Mouse (Mus musculus) liver, postnatal 0 days (tissue): Measurements from ENCODE around the gene Dnajb12.

Experiments
- CTCF ChIP-seq: sonication (generic); IDR thresholded peaks from 2 replicates; pipeline ENCODE4 v1.5.1; 2016; ENCODE audit warnings: antibody characterized with exemption, low read depth
- EP300 ChIP-seq: IDR thresholded peaks from 2 replicates; pipeline ENCODE4 v1.6.1; 2016; ENCODE audit warnings: antibody characterized with exemption, low read depth, mild to moderate bottlenecking

DNA sequence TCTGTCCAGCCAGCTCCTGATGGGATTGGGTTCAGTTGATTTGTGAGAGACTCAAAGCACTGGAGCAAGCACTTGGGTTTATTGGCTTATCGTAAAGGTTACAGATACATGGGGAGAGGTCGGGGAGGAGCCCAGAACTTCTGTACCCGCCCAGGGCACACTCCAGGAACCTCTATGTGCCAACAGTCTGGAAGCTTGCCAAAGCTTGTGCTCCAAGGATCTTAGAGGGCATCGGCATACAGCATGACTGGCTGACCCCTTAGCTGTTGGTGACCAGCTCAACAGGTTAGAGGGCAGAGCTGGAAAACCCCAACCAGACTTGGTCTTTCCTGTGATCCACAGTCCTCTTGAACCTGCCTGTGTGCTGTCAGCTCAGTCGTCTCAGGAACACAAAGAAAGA lies 22.2 kb upstream of the Dnajb12 start:
- no peak for TF ChIP-seq CTCF
- TF ChIP-seq EP300: no peak
